Mouse (Mus musculus) leukemia stem cell, adult 10-12 weeks (primary cell): ENCODE measurements around the gene B3gnt4. TPM values are rescaled to one million over a fixed set of nuclear protein-coding genes. Genes with fewer than 3 reads are reported as not detected.

ENCODE experiments used
- polyA plus RNA-seq: library from polyadenylated mRNA; stranded (reverse); fragments of >175 nt; gene quantifications from 2 replicates; pipeline ENCODE4 v1.2.3, GENCODE M21; 2012; ENCODE audit warnings: low replicate concordance

The B3gnt4 gene
- polyA plus RNA-seq, result not detected in 2 replicates

GRCm38 (mm10) chr5:123510160-123510559 lies at the start of gene B3gnt4:
B3gnt4 (plus strand) TSS chr5:123510460.

GRCm38 (mm10) chr5:123489112-123489785 lies 21.0 kb upstream of the B3gnt4 start, which contains the start of the genes Lrrc43 and Il31:
Lrrc43 (plus strand) TSS chr5:123489305.
Il31 (minus strand) TSS chr5:123489489.

GRCm38 (mm10) chr5:123523692-123524392 lies 13.6 kb downstream of the B3gnt4 start, which contains the start of gene Diablo:
Diablo (minus strand) TSS chr5:123524176.

GRCm38 (mm10) chr5:123525281-123525680 lies 15.0 kb downstream of the B3gnt4 start, which contains the start of gene Gm49027:
Gm49027 (minus strand) TSS chr5:123525488.

Other genes starting within 250 kb of the B3gnt4 start
- gene Bcl7a, start 166.6 kb upstream of the B3gnt4 start, polyA plus RNA-seq, result 38.1 and 56.5 TPM in 2 replicates
- gene Mlxip, start 115.7 kb upstream of the B3gnt4 start, polyA plus RNA-seq, result 14.6 and 26.3 TPM in 2 replicates
- gene Lrrc43, start 21.2 kb upstream of the B3gnt4 start, polyA plus RNA-seq, result not detected in 2 replicates
- gene Il31, start 21.0 kb upstream of the B3gnt4 start, polyA plus RNA-seq, result not detected in 2 replicates
- 3.0 and 8.0 TPM in 2 replicates for gene Diablo, start 13.7 kb downstream of the B3gnt4 start, polyA plus RNA-seq
- gene Gm49027, start 15.0 kb downstream of the B3gnt4 start, polyA plus RNA-seq, result 0.42 and 1.8 TPM in 2 replicates
- gene Vps33a, start 62.6 kb downstream of the B3gnt4 start, polyA plus RNA-seq, result 2.2 and 6.5 TPM in 2 replicates
- 11.8 and 16.6 TPM in 2 replicates for gene Clip1, start 174.2 kb downstream of the B3gnt4 start, polyA plus RNA-seq
- 47.2 and 47.8 TPM in 2 replicates for gene Zcchc8, start 210.6 kb downstream of the B3gnt4 start, polyA plus RNA-seq
- gene Rsrc2, start 239.0 kb downstream of the B3gnt4 start, polyA plus RNA-seq, result 1.5 and 10.6 TPM in 2 replicates
- 2.4 and 4.5 TPM in 2 replicates for gene Kntc1, start 239.3 kb downstream of the B3gnt4 start, polyA plus RNA-seq